Mouse (Mus musculus) thymus, postnatal 25 days (tissue): ENCODE data around the gene Slc29a1.
A peak's percentile ranks its signal among the peaks of the same experiment; 100 is the strongest.
"Not testable (repeated sequence)": the region's sequence is repeated elsewhere in the genome, so short reads cannot be mapped to it uniquely, and the experiment has no call there.

Source experiments
- DNase-seq: peaks from one replicate; pipeline ENCODE4 v3.0.0; 2022

Gene Slc29a1

GRCm38 (mm10) chr17:45599446-45600242 is at the start of gene Slc29a1:
Gene Slc29a1, minus strand, starts transcription at chr17:45599606.
- no peak for DNase-seq

GRCm38 (mm10) chr17:45644185-45644584 is 44.8 kb upstream of the Slc29a1 start:
- no peak for DNase-seq

- DNase-seq = peak; percentile 82
Measured at GRCm38 (mm10) chr17:45642701-45643100, 43.3 kb upstream of the Slc29a1 start.

- DNase-seq = no peak
Measured at GRCm38 (mm10) chr17:45641981-45642380, 42.6 kb upstream of the Slc29a1 start.

GRCm38 (mm10) chr17:45638596-45639295 is 39.3 kb upstream of the Slc29a1 start:
- DNase-seq = peak; percentile 83

GRCm38 (mm10) chr17:45634033-45634432 is 34.6 kb upstream of the Slc29a1 start:
- no peak for DNase-seq

- no peak for DNase-seq
Measured at GRCm38 (mm10) chr17:45631940-45632339, 32.5 kb upstream of the Slc29a1 start.

- no peak for DNase-seq
Measured at GRCm38 (mm10) chr17:45630992-45631391, 31.6 kb upstream of the Slc29a1 start.

GRCm38 (mm10) chr17:45629861-45630694 is 30.7 kb upstream of the Slc29a1 start:
- peak; percentile 78 for DNase-seq

GRCm38 (mm10) chr17:45628885-45629855 is 29.8 kb upstream of the Slc29a1 start:
- no peak for DNase-seq

GRCm38 (mm10) chr17:45628160-45628559 is 28.8 kb upstream of the Slc29a1 start:
- no peak for DNase-seq

GRCm38 (mm10) chr17:45626577-45627134 is 27.2 kb upstream of the Slc29a1 start:
- peak; percentile 80 for DNase-seq

GRCm38 (mm10) chr17:45623425-45623824 is 24.0 kb upstream of the Slc29a1 start:
- not testable (repeated sequence) for DNase-seq

GRCm38 (mm10) chr17:45619386-45620256 is 20.2 kb upstream of the Slc29a1 start:
- peak; percentile 59 for DNase-seq

- DNase-seq = peak; percentile 74
Measured at GRCm38 (mm10) chr17:45618941-45619385, 19.6 kb upstream of the Slc29a1 start.

GRCm38 (mm10) chr17:45617655-45618054 is 18.2 kb upstream of the Slc29a1 start:
- no peak for DNase-seq

GRCm38 (mm10) chr17:45616679-45617078 is 17.3 kb upstream of the Slc29a1 start:
- no peak for DNase-seq

- DNase-seq = no peak
Measured at GRCm38 (mm10) chr17:45616046-45616650, 16.7 kb upstream of the Slc29a1 start.

- DNase-seq = no peak
Measured at GRCm38 (mm10) chr17:45612921-45613320, 13.5 kb upstream of the Slc29a1 start.

- no peak for DNase-seq
Measured at GRCm38 (mm10) chr17:45612008-45612407, 12.6 kb upstream of the Slc29a1 start.
